Mouse (Mus musculus): ENCODE measurements around the gene Lhx9. TPM values are rescaled to one million over a fixed set of nuclear protein-coding genes. Genes with fewer than 3 reads are reported as not detected.
"Not testable (repeated sequence)": the region's sequence is repeated elsewhere in the genome, so short reads cannot be mapped to it uniquely, and the experiment has no call there.

Gene Lhx9
- polyA plus RNA-seq (2015; fragmentation: Nextera tagmentation; extraction: Ambion mirVana), result 0.14 and 0.25 TPM in 2 replicates

- Histone ChIP-seq H3K4me2 (ENCODE audit: low read depth, low read length) (peak within 1 kb of the TSS; percentile 74), H3K4me3 (ENCODE audit: low read length) (peak within 1 kb of the TSS; percentile 53), H3K9ac (ENCODE audit: low read length) (no peak within 1 kb of the TSS), H3K4me1 (ENCODE audit: control insufficient read depth, insufficient read depth, low read length) (peaks cover 18% of the 10 kb centered on the region), H3K27ac (ENCODE audit: low read length) (no peak within 1 kb of the TSS), H3K9me3 (replicated peaks; ENCODE audit: control insufficient read depth, low read length) (no peaks in the 10 kb centered on the region), H3K27me3 (ENCODE audit: control insufficient read depth, insufficient read depth, low read length) (peaks cover 48% of the 10 kb centered on the region), H3K36me3 (ENCODE audit: control insufficient read depth, insufficient read depth) (no peaks in the 10 kb centered on the region)
- WGBS, result under 1% methylated on average over 33 of the region's 33 CpGs
- peak; percentile 53 for ATAC-seq (replicated peaks; ENCODE audit: extremely low read depth, insufficient read depth, low FRiP score)
Observed at GRCm38 (mm10) chr1:138848511-138849109, at the start of gene Lhx9. Lhx9 (minus strand) TSS chr1:138848577.

DNA sequence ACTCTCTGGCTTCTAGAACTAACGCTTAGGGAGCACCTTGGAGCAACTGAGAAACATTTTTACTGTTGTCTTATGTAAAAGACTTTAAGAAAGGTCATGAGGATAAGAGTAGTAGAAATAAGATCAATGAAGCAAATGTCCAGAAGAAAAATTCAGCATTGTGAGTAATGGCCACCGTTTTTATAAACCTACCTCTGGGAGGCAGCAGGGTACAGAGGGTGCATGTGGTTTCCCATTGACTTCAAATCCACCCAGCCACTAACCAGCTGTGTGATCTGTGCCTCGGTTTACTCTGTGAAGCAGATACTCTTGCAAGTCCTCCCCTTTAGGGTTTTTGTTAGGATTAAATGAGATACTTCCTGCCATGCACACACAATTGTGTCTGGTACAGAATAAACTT is 47.7 kb upstream of the Lhx9 start:
- no peak for ATAC-seq (replicated peaks; ENCODE audit: extremely low read depth, insufficient read depth, low FRiP score)
- Histone ChIP-seq H3K9ac (ENCODE audit: low read length) (no peak overlapping the region), H3K36me3 (ENCODE audit: control insufficient read depth, insufficient read depth) (no peaks in the 10 kb centered on the region), H3K27me3 (ENCODE audit: control insufficient read depth, insufficient read depth, low read length) (no peaks in the 10 kb centered on the region), H3K4me2 (ENCODE audit: low read depth, low read length) (no peak overlapping the region), H3K27ac (ENCODE audit: low read length) (no peak overlapping the region), H3K4me1 (ENCODE audit: control insufficient read depth, insufficient read depth, low read length) (no peaks in the 10 kb centered on the region), H3K4me3 (ENCODE audit: low read length) (no peak overlapping the region), H3K9me3 (replicated peaks; ENCODE audit: control insufficient read depth, low read length) (no peaks in the 10 kb centered on the region)
- 70% methylated on average over 3 of the region's 3 CpGs for WGBS

GRCm38 (mm10) chr1:138877470-138878254 is 29.3 kb upstream of the Lhx9 start:
- 94% methylated on average over 14 of the region's 14 CpGs for WGBS
- no peak for ATAC-seq (replicated peaks; ENCODE audit: extremely low read depth, insufficient read depth, low FRiP score)
- Histone ChIP-seq H3K9me3 (replicated peaks; ENCODE audit: control insufficient read depth, low read length) (no peaks in the 10 kb centered on the region; the same call in 1 of the 2 replicates), H3K36me3 (ENCODE audit: control insufficient read depth, insufficient read depth) (no peaks in the 10 kb centered on the region), H3K27me3 (ENCODE audit: control insufficient read depth, insufficient read depth, low read length) (no peaks in the 10 kb centered on the region), H3K4me2 (ENCODE audit: low read depth, low read length) (no peak overlapping the region), H3K4me3 (ENCODE audit: low read length) (no peak overlapping the region), H3K27ac (ENCODE audit: low read length) (no peak overlapping the region), H3K9ac (ENCODE audit: low read length) (no peak overlapping the region), H3K4me1 (ENCODE audit: control insufficient read depth, insufficient read depth, low read length) (no peaks in the 10 kb centered on the region)

DNA sequence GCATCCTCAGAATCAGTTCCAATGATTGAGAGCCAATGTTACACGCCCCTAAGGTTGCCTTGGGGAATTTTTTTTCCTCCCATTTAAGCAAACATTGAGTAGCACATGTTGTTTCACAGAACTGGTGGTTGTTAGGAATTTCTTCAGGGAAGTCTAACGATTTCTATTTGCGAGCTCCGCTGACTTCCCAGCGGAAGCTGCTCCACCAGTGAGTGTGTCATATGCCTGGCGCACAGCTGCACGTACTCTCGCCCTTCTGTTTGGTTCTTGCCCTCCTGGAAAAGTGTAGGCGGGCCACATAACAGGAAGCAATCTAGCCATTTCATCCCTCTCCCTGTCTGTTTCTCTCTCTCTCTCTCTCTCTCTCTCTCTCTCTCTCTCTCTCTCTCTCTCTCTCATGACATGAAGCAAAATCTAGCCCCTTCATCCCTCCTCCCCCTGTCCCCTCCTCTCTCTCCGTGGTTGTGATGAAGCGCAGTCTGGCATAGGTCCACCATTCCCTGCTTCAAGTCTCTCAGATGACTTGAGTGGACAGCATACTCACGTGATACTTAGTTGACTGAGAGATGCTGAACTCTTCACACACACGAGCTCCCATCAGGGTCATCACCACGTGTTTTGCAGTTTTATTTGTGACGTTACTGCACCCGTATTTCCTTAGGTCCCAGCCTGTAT is 28.1 kb upstream of the Lhx9 start:
- no peak overlapping the region for H3K27ac ChIP-seq (ENCODE audit: low read length)
- H3K4me1 ChIP-seq (ENCODE audit: control insufficient read depth, insufficient read depth, low read length), result no peaks in the 10 kb centered on the region
- H3K36me3 ChIP-seq (ENCODE audit: control insufficient read depth, insufficient read depth), result no peaks in the 10 kb centered on the region
- WGBS, result 62% methylated on average over 16 of the region's 16 CpGs
- no peak for ATAC-seq (replicated peaks; ENCODE audit: extremely low read depth, insufficient read depth, low FRiP score)
- H3K27me3 ChIP-seq (ENCODE audit: control insufficient read depth, insufficient read depth, low read length), result no peaks in the 10 kb centered on the region
- H3K4me3 ChIP-seq (ENCODE audit: low read length), result no peak overlapping the region
- no peaks in the 10 kb centered on the region; the same call in 1 of the 2 replicates for H3K9me3 ChIP-seq (replicated peaks; ENCODE audit: control insufficient read depth, low read length)
- no peak overlapping the region for H3K4me2 ChIP-seq (ENCODE audit: low read depth, low read length)
- no peak overlapping the region for H3K9ac ChIP-seq (ENCODE audit: low read length)

DNA sequence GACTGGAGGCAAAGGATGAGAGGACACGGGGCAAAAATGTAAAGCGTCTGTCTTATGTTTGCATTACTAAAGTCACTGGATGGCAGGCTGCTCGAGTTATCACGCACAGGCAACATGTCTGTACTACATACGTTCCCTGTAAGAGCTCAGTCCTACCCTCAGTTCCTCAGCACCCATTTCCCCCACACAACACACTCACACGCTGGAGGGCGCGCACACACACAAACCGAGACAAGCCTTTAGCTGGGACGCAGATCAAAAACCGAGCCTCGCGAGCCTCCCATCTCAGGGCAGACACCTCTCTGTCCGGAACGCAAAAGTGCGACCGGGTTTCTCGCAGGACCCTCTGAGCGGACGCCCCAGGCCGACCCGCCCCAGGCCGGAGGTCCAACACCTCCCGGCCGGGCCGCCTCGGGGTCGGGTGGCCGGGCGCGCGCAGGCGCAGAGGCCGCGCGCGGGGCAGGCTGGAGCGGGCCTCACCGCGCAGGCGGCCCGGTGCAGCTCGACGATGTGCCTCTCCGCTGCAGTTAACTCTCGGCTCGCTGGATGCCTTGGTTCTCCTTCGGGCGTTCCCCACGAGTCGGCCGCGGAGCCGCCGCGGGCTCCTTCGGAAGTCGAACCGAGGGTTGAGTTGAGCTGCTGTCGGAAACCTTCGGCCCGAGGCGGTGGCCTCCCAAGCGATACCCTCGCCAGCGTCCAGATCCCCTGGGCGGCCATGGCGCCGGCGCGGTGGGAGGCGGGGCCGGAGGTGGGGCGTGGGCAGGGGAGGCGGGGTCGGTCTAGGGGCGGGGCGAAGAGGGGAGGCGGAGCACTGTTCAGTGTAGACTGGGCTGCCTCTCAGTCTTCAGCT is 7.9 kb upstream of the Lhx9 start, which contains the start of gene 2310009B15Rik:
Gene 2310009B15Rik, minus strand, starts transcription at position 752 of the 850 bp plus-strand sequence.
- not testable (repeated sequence) for H3K27me3 ChIP-seq (ENCODE audit: control insufficient read depth, insufficient read depth, low read length); H3K4me1 ChIP-seq (ENCODE audit: control insufficient read depth, insufficient read depth, low read length); H3K9me3 ChIP-seq (replicated peaks; ENCODE audit: control insufficient read depth, low read length); H3K36me3 ChIP-seq (ENCODE audit: control insufficient read depth, insufficient read depth)
- H3K4me3 ChIP-seq (ENCODE audit: low read length), result peak within 1 kb of the TSS; percentile 56
- peak within 1 kb of the TSS; percentile 37 for H3K4me2 ChIP-seq (ENCODE audit: low read depth, low read length)
- H3K9ac ChIP-seq (ENCODE audit: low read length), result peak within 1 kb of the TSS; percentile 74
- H3K27ac ChIP-seq (ENCODE audit: low read length), result peak within 1 kb of the TSS; percentile 84
- ATAC-seq (replicated peaks; ENCODE audit: extremely low read depth, insufficient read depth, low FRiP score), result peak; percentile 99
- WGBS, result under 1% methylated on average over 41 of the region's 79 CpGs

- Histone ChIP-seq H3K27ac (ENCODE audit: low read length) (no peak overlapping the region), H3K27me3 (ENCODE audit: control insufficient read depth, insufficient read depth, low read length) (peaks cover 28% of the 10 kb centered on the region), H3K4me2 (ENCODE audit: low read depth, low read length) (no peak overlapping the region), H3K4me1 (ENCODE audit: control insufficient read depth, insufficient read depth, low read length) (peaks cover 23% of the 10 kb centered on the region), H3K36me3 (ENCODE audit: control insufficient read depth, insufficient read depth) (no peaks in the 10 kb centered on the region), H3K4me3 (ENCODE audit: low read length) (no peak overlapping the region), H3K9ac (ENCODE audit: low read length) (no peak overlapping the region), H3K9me3 (replicated peaks; ENCODE audit: control insufficient read depth, low read length) (no peaks in the 10 kb centered on the region)
- WGBS, result 89% methylated on average over 1 of the region's 1 CpGs
- ATAC-seq (replicated peaks; ENCODE audit: extremely low read depth, insufficient read depth, low FRiP score), result no peak
Observed at GRCm38 (mm10) chr1:138850823-138851222, 2.4 kb upstream of the Lhx9 start.

DNA sequence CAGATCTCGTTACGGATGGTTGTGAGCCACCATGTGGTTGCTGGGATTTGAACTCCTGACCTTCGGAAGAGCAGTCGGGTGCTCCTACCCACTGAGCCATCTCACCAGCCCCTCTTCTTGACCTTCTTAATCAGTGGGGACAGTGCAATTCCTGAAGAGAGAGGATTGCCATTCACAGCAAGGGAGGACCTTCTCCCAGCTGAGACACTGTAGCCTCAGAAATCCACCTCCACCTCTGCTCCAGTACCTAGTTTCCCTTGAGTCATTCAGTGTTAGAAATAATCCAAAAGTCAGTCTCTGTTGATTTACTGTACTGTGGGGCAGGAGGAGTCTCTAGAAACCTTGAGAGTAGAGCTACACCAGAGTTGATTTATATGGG is 1.8 kb upstream of the Lhx9 start:
- Histone ChIP-seq H3K36me3 (ENCODE audit: control insufficient read depth, insufficient read depth) (no peaks in the 10 kb centered on the region), H3K9me3 (replicated peaks; ENCODE audit: control insufficient read depth, low read length) (no peaks in the 10 kb centered on the region), H3K9ac (ENCODE audit: low read length) (no peak overlapping the region), H3K4me3 (ENCODE audit: low read length) (no peak overlapping the region), H3K27me3 (ENCODE audit: control insufficient read depth, insufficient read depth, low read length) (peaks cover 35% of the 10 kb centered on the region), H3K27ac (ENCODE audit: low read length) (no peak overlapping the region), H3K4me2 (ENCODE audit: low read depth, low read length) (no peak overlapping the region), H3K4me1 (ENCODE audit: control insufficient read depth, insufficient read depth, low read length) (peaks cover 18% of the 10 kb centered on the region)
- no peak for ATAC-seq (replicated peaks; ENCODE audit: extremely low read depth, insufficient read depth, low FRiP score)
- WGBS, result 59% methylated on average over 2 of the region's 4 CpGs

DNA sequence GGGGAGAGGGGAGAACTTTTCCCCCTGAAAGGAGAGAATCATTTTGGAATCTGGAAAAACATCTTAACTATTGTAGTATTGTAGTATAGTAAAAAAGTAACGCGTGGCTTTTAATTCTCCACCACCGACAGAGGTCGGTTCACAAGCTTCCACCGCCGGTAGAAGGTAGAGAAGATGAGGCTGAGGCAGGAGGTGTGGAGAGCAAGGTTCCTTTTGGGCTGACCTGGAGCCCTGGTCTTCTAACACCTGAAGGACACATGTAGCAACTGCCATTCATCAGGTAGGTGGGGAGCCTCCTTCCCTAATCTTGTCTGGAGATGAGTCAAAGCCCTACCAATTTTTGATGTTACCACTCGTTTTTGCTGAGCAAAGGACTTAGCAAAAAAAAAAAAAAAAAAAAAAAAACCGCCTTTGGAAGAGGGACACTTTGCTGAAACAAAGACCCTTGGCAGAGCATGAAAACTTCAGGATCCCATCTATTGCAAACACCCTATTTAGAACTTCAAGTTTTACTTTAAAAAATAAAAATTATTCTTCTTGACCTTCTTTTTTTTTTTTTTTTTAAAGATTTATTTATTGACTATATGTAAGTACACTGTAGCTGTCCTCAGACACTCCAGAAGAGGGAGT is 1.3 kb upstream of the Lhx9 start:
- H3K4me2 ChIP-seq (ENCODE audit: low read depth, low read length), result no peak overlapping the region
- H3K4me1 ChIP-seq (ENCODE audit: control insufficient read depth, insufficient read depth, low read length), result peaks cover 16% of the 10 kb centered on the region
- peaks cover 40% of the 10 kb centered on the region for H3K27me3 ChIP-seq (ENCODE audit: control insufficient read depth, insufficient read depth, low read length)
- no peaks in the 10 kb centered on the region for H3K36me3 ChIP-seq (ENCODE audit: control insufficient read depth, insufficient read depth)
- H3K4me3 ChIP-seq (ENCODE audit: low read length), result no peak overlapping the region
- 15% methylated on average over 8 of the region's 8 CpGs for WGBS
- ATAC-seq (replicated peaks; ENCODE audit: extremely low read depth, insufficient read depth, low FRiP score), result no peak
- no peaks in the 10 kb centered on the region for H3K9me3 ChIP-seq (replicated peaks; ENCODE audit: control insufficient read depth, low read length)
- H3K27ac ChIP-seq (ENCODE audit: low read length), result no peak overlapping the region
- H3K9ac ChIP-seq (ENCODE audit: low read length), result no peak overlapping the region

Measured in heart, embryonic 16.5 days (tissue).